Mouse (Mus musculus) C2C12 (cell line): Measurements from ENCODE around the gene Phldb1. TPM values are rescaled to one million over a fixed set of nuclear protein-coding genes. Genes with fewer than 3 reads are reported as not detected.
A peak's percentile ranks its signal among the peaks of the same experiment; 100 is the strongest.
"Not testable (repeated sequence)": the region's sequence is repeated elsewhere in the genome, so short reads cannot be mapped to it uniquely, and the experiment has no call there.

Experiments used
- H3K27me3 ChIP-seq: one replicate; pipeline ENCODE4 v1.6.1; 2011; ENCODE audit not compliant: control insufficient read depth, insufficient read depth, insufficient read length
- H3K36me3 ChIP-seq: one replicate; pipeline ENCODE4 v1.6.1; 2011; ENCODE audit not compliant: control insufficient read depth, insufficient read depth
- H3K4me3 ChIP-seq: one replicate; pipeline ENCODE4 v1.5.1; 2011; ENCODE audit warnings: mild to moderate bottlenecking, control low read depth; ENCODE audit not compliant: poor library complexity, insufficient read depth, severe bottlenecking
- H3K79me2 ChIP-seq: one replicate; pipeline ENCODE4 v1.6.1; 2011; ENCODE audit not compliant: control insufficient read depth, insufficient read depth
- H3K79me3 ChIP-seq: one replicate; pipeline ENCODE4 v1.6.1; 2011; ENCODE audit warnings: low read depth, control low read depth
- H3ac ChIP-seq: one replicate; pipeline ENCODE3; 2011; ENCODE audit warnings: low read depth; ENCODE audit not compliant: control insufficient read depth, insufficient read length
- CEBPB ChIP-seq: IDR thresholded peaks from one replicate; pipeline ENCODE4 v1.6.1; 2011; ENCODE audit warnings: low read depth, mild to moderate bottlenecking, control low read depth, moderate library complexity
- CTCF ChIP-seq: IDR thresholded peaks from one replicate; pipeline ENCODE4 v1.5.1; 2011; ENCODE audit not compliant: control insufficient read depth, insufficient read depth, insufficient read length
- FOSL1 ChIP-seq: IDR thresholded peaks from one replicate; pipeline ENCODE4 v1.8.0; 2011; ENCODE audit warnings: mild to moderate bottlenecking, low read length; ENCODE audit not compliant: poor library complexity, insufficient read depth, severe bottlenecking
- MAX ChIP-seq: IDR thresholded peaks from one replicate; pipeline ENCODE4 v1.6.1; 2011; ENCODE audit warnings: mild to moderate bottlenecking, control low read depth
- MYOD1 ChIP-seq: IDR thresholded peaks from one replicate; pipeline ENCODE4 v1.6.1; 2011; ENCODE audit warnings: low read depth; ENCODE audit not compliant: control insufficient read depth, insufficient read length
- MYOG ChIP-seq: IDR thresholded peaks from one replicate; pipeline ENCODE4 v1.6.1; 2011; ENCODE audit not compliant: control insufficient read depth, insufficient read length; ENCODE audit errors: extremely low read depth
- USF1 ChIP-seq: IDR thresholded peaks from one replicate; pipeline ENCODE4 v1.6.1; 2011; ENCODE audit warnings: low read depth, mild to moderate bottlenecking, control low read depth, moderate library complexity
- long read RNA-seq, 2 experiments: library from polyadenylated mRNA; unstranded; transcript quantifications; one replicate each; pipeline ENCODE4 v2.0.0; 2019 to 2020
- polyA plus RNA-seq: library from polyadenylated mRNA; unstranded; fragments of >200 nt; fragmentation: generic; extraction: Trizol; gene quantifications from one replicate; pipeline ENCODE4 v1.2.1, GENCODE M21; 2012; ENCODE audit warnings: missing spikeins

Phldb1 gene
- 96.8 TPM for polyA plus RNA-seq
- long read RNA-seq, experiment 1, partial matches to known transcripts: 6 of 11 reads
- long read RNA-seq, experiment 1, other reads (novel, unspliced or antisense): 5 of 11 reads
- long read RNA-seq, experiment 2, full-length matches to known transcripts: 7 of 290 reads
- long read RNA-seq, experiment 2, partial matches to known transcripts: 71 of 290 reads
- long read RNA-seq, experiment 2, other reads (novel, unspliced or antisense): 212 of 290 reads

DNA sequence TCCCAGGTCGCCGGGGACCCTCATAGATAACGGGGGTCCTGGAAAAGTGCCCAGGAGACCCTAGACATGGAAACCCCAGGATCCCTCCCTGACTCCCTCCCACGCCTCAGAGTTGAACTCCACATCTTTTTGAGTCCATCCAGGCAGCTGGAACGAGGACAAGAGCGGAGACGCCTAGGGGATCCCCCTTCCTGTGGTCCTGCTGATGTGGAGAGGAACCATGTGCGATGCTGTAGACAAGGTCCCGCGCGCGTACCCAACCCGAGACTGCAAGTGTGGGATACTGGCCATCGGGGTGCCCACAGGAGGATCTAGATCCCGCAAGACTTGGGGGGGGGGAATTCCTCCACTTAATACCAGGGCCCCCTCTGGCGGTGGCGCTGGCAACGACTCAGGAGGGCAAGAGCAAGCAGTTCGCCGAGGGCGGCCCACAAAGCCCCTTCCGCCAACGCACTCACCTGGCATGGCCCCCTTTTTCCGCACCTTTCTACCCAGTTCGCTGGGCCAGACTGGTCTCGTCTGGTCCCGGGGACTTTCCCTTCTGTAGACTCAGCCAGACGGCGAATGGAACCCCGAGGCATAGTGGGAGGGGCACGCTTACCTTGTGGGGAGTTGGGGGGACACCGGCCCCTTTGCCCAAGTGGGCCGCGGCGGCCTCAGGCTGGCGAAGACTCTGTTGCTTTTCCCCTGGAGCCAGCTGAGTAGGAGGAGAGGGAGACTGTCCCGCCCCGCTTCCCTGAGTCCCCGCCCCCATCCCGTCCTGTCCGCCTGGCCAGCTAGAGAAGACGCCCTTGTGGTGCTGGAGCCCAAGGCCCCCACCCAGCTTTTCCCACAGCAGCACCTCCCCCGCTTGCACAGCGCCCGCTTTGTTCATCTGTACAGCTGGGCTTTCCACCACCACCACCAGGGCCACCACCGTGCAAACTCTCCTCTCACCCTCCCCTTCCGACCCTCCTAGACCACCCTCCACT is at the start of gene Phldb1:
Gene Phldb1, minus strand, starts transcription at position 675 of the 971 bp plus-strand sequence.
- Histone ChIP-seq H3K27me3 (no peaks in the 10 kb centered on the region), H3K36me3 (peaks cover 4% of the 10 kb centered on the region), H3K79me2 (peaks cover 51% of the 10 kb centered on the region), H3ac (peak within 1 kb of the TSS; percentile 96), H3K4me3 (peak within 1 kb of the TSS; percentile 38), H3K79me3 (peaks cover 24% of the 10 kb centered on the region)
- TF ChIP-seq FOSL1: no peak
- TF ChIP-seq MYOG: no peak
- peak; percentile 64 for TF ChIP-seq CTCF

DNA sequence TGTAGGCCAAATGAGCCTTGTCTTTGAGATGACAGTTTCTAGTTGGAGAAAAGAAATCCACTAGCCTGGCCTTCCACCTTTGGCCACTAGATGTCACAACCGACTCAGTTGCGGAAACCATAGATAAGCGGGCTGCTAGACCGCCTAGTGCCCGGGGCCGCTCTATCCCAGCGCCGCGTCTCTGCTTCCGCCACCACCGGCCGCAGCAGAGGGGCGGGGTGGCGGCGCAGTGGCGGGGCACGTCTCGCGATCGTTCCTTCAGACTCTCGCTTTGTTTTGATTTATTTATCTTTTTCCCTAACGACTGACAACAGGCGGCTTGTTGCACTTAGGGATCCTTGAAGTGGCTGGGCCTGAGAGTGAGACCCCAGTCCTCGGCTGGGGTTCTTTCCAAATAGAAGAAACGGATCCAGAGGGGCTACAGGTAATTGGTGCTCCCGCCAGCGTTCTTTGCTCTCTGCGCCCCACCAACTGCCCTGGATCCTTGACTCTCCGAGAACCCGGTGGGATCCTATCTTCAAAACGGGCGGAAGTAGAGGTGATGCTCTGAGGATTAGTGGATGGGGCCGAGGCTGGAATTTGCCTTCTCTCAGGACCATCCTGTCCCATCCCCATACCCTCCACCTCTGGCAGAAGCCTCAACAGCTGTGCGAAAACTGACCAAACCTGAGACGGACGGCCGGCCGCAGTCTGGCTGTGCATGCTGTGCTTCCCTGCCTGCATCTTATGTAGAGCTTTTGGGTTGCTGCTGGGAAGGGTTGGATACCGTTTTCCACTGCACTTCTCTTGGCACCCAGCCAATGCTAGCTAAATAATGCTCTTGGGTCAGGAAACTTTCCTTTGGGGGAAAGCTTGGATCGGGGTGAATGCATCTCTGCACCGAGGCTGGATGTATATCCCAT is 38.0 kb upstream of the Phldb1 start:
- no peak for TF ChIP-seq MYOG
- peak; percentile 28 for TF ChIP-seq CTCF
- peak overlapping the region; percentile 93 for H3ac ChIP-seq
- peak overlapping the region; percentile 72 for H3K4me3 ChIP-seq
- peaks cover 6% of the 10 kb centered on the region for H3K36me3 ChIP-seq
- peaks cover 6% of the 10 kb centered on the region for H3K79me3 ChIP-seq
- H3K79me2 ChIP-seq: peaks cover 11% of the 10 kb centered on the region
- H3K27me3 ChIP-seq: no peaks in the 10 kb centered on the region

DNA sequence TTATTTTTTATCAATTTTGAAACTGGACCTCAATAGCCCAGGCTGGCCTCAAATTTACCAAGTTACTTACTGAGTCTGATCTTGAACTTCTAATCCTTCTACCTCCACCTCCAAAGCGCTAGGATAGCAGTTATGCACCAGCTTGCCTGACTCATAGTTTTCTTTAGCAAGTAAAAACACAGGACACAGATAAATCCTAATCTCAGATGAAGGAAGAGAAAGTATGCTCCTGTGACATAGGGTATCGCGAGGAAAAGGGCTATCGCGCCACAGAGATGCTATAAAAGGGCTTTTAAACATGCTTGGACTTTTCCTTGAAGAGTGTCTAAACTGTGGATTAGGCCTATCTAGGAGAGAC is 37.4 kb upstream of the Phldb1 start:
- Histone ChIP-seq H3K27me3 (no peaks in the 10 kb centered on the region), H3K79me3 (peaks cover 6% of the 10 kb centered on the region), H3K79me2 (peaks cover 14% of the 10 kb centered on the region), H3ac (no peak overlapping the region), H3K4me3 (no peak overlapping the region), H3K36me3 (peaks cover 6% of the 10 kb centered on the region)
- TF ChIP-seq FOSL1: no peak
- no peak for TF ChIP-seq MYOG
- TF ChIP-seq MAX: no peak
- no peak for TF ChIP-seq CTCF

DNA sequence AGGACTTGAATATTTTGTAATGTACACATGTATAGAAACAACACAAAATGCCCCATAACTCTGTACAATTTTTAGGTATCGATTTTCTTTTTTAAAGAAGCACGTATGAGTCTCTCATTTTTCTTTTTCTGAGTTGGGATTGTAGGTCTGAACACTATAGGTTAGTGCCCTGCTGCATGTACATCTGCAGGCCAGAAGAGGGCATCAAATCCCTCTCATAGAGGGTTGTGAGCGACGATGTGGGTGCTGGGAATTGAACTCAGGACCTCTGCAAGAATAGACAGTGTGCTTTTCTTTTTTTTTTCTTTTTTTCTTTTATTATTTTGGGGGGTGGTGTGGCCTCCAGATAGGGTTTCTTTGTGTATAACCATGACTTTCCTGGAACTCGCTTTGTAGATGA is 36.4 kb upstream of the Phldb1 start:
- TF ChIP-seq MAX (no peak), CTCF (no peak), MYOD1 (no peak), MYOG (no peak), CEBPB (no peak), USF1 (no peak), FOSL1 (no peak)
- H3ac ChIP-seq: no peak overlapping the region
- H3K36me3 ChIP-seq: peaks cover 2% of the 10 kb centered on the region
- H3K79me2 ChIP-seq: peaks cover 24% of the 10 kb centered on the region
- H3K79me3 ChIP-seq: peaks cover 16% of the 10 kb centered on the region
- H3K27me3 ChIP-seq: no peaks in the 10 kb centered on the region
- no peak overlapping the region for H3K4me3 ChIP-seq

DNA sequence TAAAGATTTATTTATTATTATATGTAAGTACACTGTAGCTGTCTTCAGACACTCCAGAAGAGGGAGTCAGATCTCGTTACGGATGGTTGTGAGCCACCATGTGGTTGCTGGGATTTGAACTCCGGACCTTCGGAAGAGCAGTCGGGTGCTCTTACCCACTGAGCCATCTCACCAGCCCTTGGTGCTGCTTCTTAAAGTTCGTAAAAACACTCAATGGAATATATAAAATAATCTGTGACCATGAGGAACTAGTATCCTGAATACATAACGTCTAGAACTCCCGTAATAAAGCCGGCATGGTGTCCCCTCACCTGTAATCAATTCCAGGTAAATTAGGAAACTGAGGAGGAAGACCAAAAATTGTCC is 33.0 kb upstream of the Phldb1 start:
- H3K27me3 ChIP-seq, H3ac ChIP-seq, H3K36me3 ChIP-seq: not testable (repeated sequence)
- H3K79me2 ChIP-seq: peaks cover 47% of the 10 kb centered on the region
- H3K4me3 ChIP-seq: peak overlapping the region; percentile 82
- peaks cover 41% of the 10 kb centered on the region for H3K79me3 ChIP-seq
